Mouse (Mus musculus) midbrain, embryonic 10.5 days (tissue): ENCODE results near the gene Speg. TPM values are rescaled to one million over a fixed set of nuclear protein-coding genes. Genes with fewer than 3 reads are reported as not detected.

Source experiments
- DNase-seq: peaks from one replicate; pipeline ENCODE4 v3.0.0-alpha.2; 2017; ENCODE audit warnings: low spot score
- H3K27ac ChIP-seq: fragments of 300-500 bp; sonication (generic); replicated peaks from 2 replicates; pipeline ENCODE4 v1.5.1; 2016; ENCODE audit warnings: mild to moderate bottlenecking
- H3K27me3 ChIP-seq: fragments of 300-500 bp; sonication (generic); 2 replicates; pipeline ENCODE4 v1.6.1; 2016; ENCODE audit warnings: low read depth, mild to moderate bottlenecking; ENCODE audit not compliant: poor library complexity, severe bottlenecking
- H3K36me3 ChIP-seq: fragments of 300-500 bp; sonication (generic); 2 replicates; pipeline ENCODE4 v1.6.1; 2016; ENCODE audit warnings: mild to moderate bottlenecking, moderate library complexity
- H3K4me1 ChIP-seq: fragments of 300-500 bp; sonication (generic); 2 replicates; pipeline ENCODE4 v1.6.1; 2016
- H3K4me3 ChIP-seq: fragments of 300-500 bp; sonication (generic); 2 replicates; pipeline ENCODE4 v1.5.1; 2016; ENCODE audit warnings: mild to moderate bottlenecking, moderate library complexity
- H3K9me3 ChIP-seq: fragments of 300-500 bp; sonication (generic); replicated peaks from 2 replicates; pipeline ENCODE4 v1.6.1; 2016; ENCODE audit warnings: mild to moderate bottlenecking
- WGBS: fragments of 180-500 bp; shearing (Covaris S2); methylation state at CpG from one replicate; pipeline ENCODE4 v1.1.7; 2016; 5-methylcytosine and 5-hydroxymethylcytosine counted together
- polyA plus RNA-seq: library from polyadenylated mRNA; unstranded; fragments of >200 nt; fragmentation: Nextera tagmentation; extraction: Ambion mirVana; gene quantifications from 2 replicates; pipeline ENCODE4 v1.2.1, GENCODE M21; 2016

The Speg gene
- polyA plus RNA-seq: 23.6 and 26.9 TPM in 2 replicates

GRCm38 (mm10) chr1:75374950-75375936 lies at the start of gene Speg:
TSS of gene Speg (plus strand) at chr1:75375297.
- no peaks in the 10 kb centered on the region for H3K36me3 ChIP-seq
- 7% methylated on average over 57 of the region's 57 CpGs for WGBS
- peak within 1 kb of the TSS; percentile 78 for H3K27ac ChIP-seq
- H3K4me1 ChIP-seq: peaks cover 41% of the 10 kb centered on the region
- H3K9me3 ChIP-seq: no peaks in the 10 kb centered on the region
- H3K4me3 ChIP-seq: peak within 1 kb of the TSS; percentile 49
- H3K27me3 ChIP-seq: peaks cover 72% of the 10 kb centered on the region
- DNase-seq: peak; percentile 40

- Histone ChIP-seq H3K4me1 (no peaks in the 10 kb centered on the region), H3K4me3 (no peak overlapping the region), H3K9me3 (peaks cover 5% of the 10 kb centered on the region), H3K36me3 (no peaks in the 10 kb centered on the region), H3K27ac (no peak overlapping the region), H3K27me3 (no peaks in the 10 kb centered on the region)
- no peak for DNase-seq
Observed at GRCm38 (mm10) chr1:75327461-75327860, 47.6 kb upstream of the Speg start.

- Histone ChIP-seq H3K9me3 (peaks cover 5% of the 10 kb centered on the region), H3K36me3 (no peaks in the 10 kb centered on the region), H3K27me3 (no peaks in the 10 kb centered on the region), H3K4me3 (no peak overlapping the region), H3K4me1 (no peaks in the 10 kb centered on the region), H3K27ac (no peak overlapping the region)
- 79% methylated on average over 1 of the region's 1 CpGs for WGBS
- no peak for DNase-seq
Observed at GRCm38 (mm10) chr1:75331271-75331670, 43.8 kb upstream of the Speg start.

GRCm38 (mm10) chr1:75336461-75336860 lies 38.6 kb upstream of the Speg start:
- WGBS: 80% methylated on average over 3 of the region's 3 CpGs

GRCm38 (mm10) chr1:75337097-75337496 lies 38.0 kb upstream of the Speg start:
- no peaks in the 10 kb centered on the region for H3K9me3 ChIP-seq
- WGBS: 88% methylated on average over 9 of the region's 9 CpGs
- DNase-seq: no peak
- peaks cover 14% of the 10 kb centered on the region; the same call in 1 of the 2 replicates for H3K27me3 ChIP-seq
- no peaks in the 10 kb centered on the region for H3K36me3 ChIP-seq
- no peak overlapping the region for H3K27ac ChIP-seq
- H3K4me3 ChIP-seq: no peak overlapping the region
- H3K4me1 ChIP-seq: peaks cover 37% of the 10 kb centered on the region

More at GRCm38 (mm10) chr1:75336461-75336860, 38.6 kb upstream of the Speg start:
- no peaks in the 10 kb centered on the region for H3K36me3 ChIP-seq
- no peaks in the 10 kb centered on the region for H3K9me3 ChIP-seq
- no peak overlapping the region for H3K4me3 ChIP-seq
- no peak for DNase-seq
- no peak overlapping the region for H3K27ac ChIP-seq
- H3K27me3 ChIP-seq: peaks cover 14% of the 10 kb centered on the region; the same call in 1 of the 2 replicates
- H3K4me1 ChIP-seq: peaks cover 30% of the 10 kb centered on the region

- no peaks in the 10 kb centered on the region for H3K9me3 ChIP-seq
- peaks cover 42% of the 10 kb centered on the region for H3K4me1 ChIP-seq
- H3K36me3 ChIP-seq: no peaks in the 10 kb centered on the region
- peaks cover 14% of the 10 kb centered on the region; the same call in 1 of the 2 replicates for H3K27me3 ChIP-seq
- peak overlapping the region; percentile 67 for H3K27ac ChIP-seq
- DNase-seq: no peak
- 41% methylated on average over 11 of the region's 11 CpGs for WGBS
- H3K4me3 ChIP-seq: no peak overlapping the region
Observed at GRCm38 (mm10) chr1:75338091-75338694, 36.9 kb upstream of the Speg start.

GRCm38 (mm10) chr1:75339337-75339736 lies 35.8 kb upstream of the Speg start:
- H3K27ac ChIP-seq: peak overlapping the region; percentile 67
- DNase-seq: no peak
- WGBS: 58% methylated on average over 9 of the region's 9 CpGs

GRCm38 (mm10) chr1:75340519-75340918 lies 34.6 kb upstream of the Speg start:
- H3K4me1 ChIP-seq: peaks cover 65% of the 10 kb centered on the region
- 54% methylated on average over 2 of the region's 2 CpGs for WGBS
- peaks cover 20% of the 10 kb centered on the region for H3K27me3 ChIP-seq
- H3K9me3 ChIP-seq: no peaks in the 10 kb centered on the region
- H3K27ac ChIP-seq: no peak overlapping the region
- no peaks in the 10 kb centered on the region for H3K36me3 ChIP-seq
- DNase-seq: no peak
- H3K4me3 ChIP-seq: no peak overlapping the region

More at GRCm38 (mm10) chr1:75339337-75339736, 35.8 kb upstream of the Speg start:
- H3K9me3 ChIP-seq: no peaks in the 10 kb centered on the region
- H3K36me3 ChIP-seq: no peaks in the 10 kb centered on the region
- H3K27me3 ChIP-seq: peaks cover 18% of the 10 kb centered on the region; the same call in 1 of the 2 replicates
- peaks cover 53% of the 10 kb centered on the region for H3K4me1 ChIP-seq
- H3K4me3 ChIP-seq: no peak overlapping the region

- peaks cover 28% of the 10 kb centered on the region for H3K27me3 ChIP-seq
- no peaks in the 10 kb centered on the region for H3K36me3 ChIP-seq
- peaks cover 65% of the 10 kb centered on the region for H3K4me1 ChIP-seq
- no peaks in the 10 kb centered on the region for H3K9me3 ChIP-seq
- no peak overlapping the region for H3K4me3 ChIP-seq
- no peak overlapping the region for H3K27ac ChIP-seq
- WGBS: 2% methylated on average over 8 of the region's 8 CpGs
- DNase-seq: peak; percentile 62
Observed at GRCm38 (mm10) chr1:75342874-75343416, 32.2 kb upstream of the Speg start.

- WGBS: 3% methylated on average over 15 of the region's 15 CpGs
- no peaks in the 10 kb centered on the region for H3K36me3 ChIP-seq
- H3K27me3 ChIP-seq: peaks cover 22% of the 10 kb centered on the region
- peak overlapping the region; percentile 83 for H3K27ac ChIP-seq
- peaks cover 55% of the 10 kb centered on the region for H3K4me1 ChIP-seq
- H3K4me3 ChIP-seq: peak overlapping the region; percentile 33
- DNase-seq: peak; percentile 75
- no peaks in the 10 kb centered on the region for H3K9me3 ChIP-seq
Observed at GRCm38 (mm10) chr1:75344291-75345035, 30.6 kb upstream of the Speg start.

- Histone ChIP-seq H3K27ac (peak overlapping the region; percentile 83), H3K9me3 (no peaks in the 10 kb centered on the region), H3K4me1 (peaks cover 53% of the 10 kb centered on the region), H3K36me3 (no peaks in the 10 kb centered on the region), H3K4me3 (peak overlapping the region; percentile 33), H3K27me3 (peaks cover 18% of the 10 kb centered on the region)
- no peak for DNase-seq
- WGBS: 24% methylated on average over 20 of the region's 20 CpGs
Observed at GRCm38 (mm10) chr1:75345036-75345935, 29.8 kb upstream of the Speg start.
